Mouse (Mus musculus): ENCODE results near the gene Minos1.

DNA sequence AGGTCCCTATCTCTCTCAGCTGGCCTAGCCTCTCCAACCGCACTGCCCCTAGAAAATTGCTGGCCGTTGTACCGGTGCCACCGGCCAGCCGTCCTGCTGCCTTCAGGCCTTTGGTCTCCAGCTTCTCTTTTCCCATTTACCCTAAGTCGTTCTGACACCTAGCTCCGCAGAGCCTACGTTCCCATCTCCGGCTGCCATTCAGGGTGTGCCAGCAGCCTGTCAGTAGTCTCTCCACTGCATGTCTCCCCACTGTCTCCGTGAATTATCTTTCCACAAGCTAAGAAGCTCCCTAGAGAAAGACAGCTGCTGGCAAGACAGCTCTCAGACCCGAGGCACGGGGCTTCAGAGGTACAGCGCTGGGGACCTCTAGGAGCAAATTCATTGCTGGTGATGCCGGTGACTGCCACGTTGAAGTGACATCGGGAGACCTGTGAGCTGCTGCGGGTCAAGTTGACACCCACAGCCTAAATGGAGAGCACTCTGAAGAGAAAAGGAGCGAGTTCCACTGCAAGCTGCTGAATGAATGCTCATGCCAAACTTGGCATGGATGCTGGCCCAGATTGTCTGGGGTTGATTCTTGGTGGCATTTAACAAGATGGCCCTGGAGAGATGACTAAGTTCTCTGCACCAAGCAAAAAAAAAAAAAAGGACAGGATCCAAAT is 49.5 kb downstream of the Minos1 start:
- TF ChIP-seq CTCF (IDR thresholded peaks at IDR 0.05; ENCODE audit: low read depth, low read length) (no peak), POLR2A (IDR thresholded peaks at IDR 0.05; ENCODE audit: insufficient read depth, low read length) (no peak)

Data from ES-Bruce4 (cell line).